Mouse (Mus musculus) liver, adult 2 months (tissue): ENCODE measurements around the gene Vac14.

Experiments
- CTCF ChIP-seq: fragments of 200-500 bp; IDR thresholded peaks from 2 replicates; pipeline ENCODE4 v1.5.1; 2011; ENCODE audit warnings: low read depth, low read length, control low read depth
- POLR2A ChIP-seq: fragments of 200-500 bp; IDR thresholded peaks from 2 replicates; pipeline ENCODE4 v1.6.1; 2011; ENCODE audit warnings: low read length, control low read depth; ENCODE audit not compliant: insufficient read depth; ENCODE audit errors: extremely low read depth

DNA sequence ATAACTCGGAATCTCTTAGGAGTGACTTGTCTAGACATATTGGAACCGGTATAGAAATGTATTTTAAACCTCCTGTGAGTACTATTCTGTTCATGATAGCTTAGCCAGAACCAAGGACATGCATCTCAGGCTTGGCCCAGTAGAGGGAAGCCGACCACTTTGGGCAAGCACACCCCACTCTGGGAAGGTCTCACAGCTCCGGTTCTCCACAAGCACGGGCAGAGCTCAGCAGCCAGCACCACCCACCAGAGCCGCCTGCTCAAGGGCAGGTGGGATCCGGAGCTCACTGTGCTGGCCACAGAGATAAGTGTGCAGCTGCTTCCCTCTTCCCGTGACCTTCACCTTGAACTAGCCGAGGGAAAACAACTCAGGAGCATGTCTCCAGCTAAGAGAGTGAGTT is 32.5 kb downstream of the Vac14 start:
- TF ChIP-seq CTCF: no peak
- TF ChIP-seq POLR2A: no peak
